Mouse (Mus musculus): Measurements from ENCODE around the gene Zfp524.

- TF ChIP-seq CTCF (IDR thresholded peaks at IDR 0.05; ENCODE audit: low read depth, low read length) (no peak), GATA1 (IDR thresholded peaks at IDR 0.05; ENCODE audit: borderline replicate concordance, low read length) (no peak), TAL1 (conservative IDR thresholded peaks at IDR 0.05; ENCODE audit: low read depth, low read length) (no peak), POLR2AphosphoS5 (IDR thresholded peaks at IDR 0.05; ENCODE audit: insufficient replicate concordance, low read depth, low read length) (no peak), GATA2 (IDR thresholded peaks at IDR 0.05; ENCODE audit: borderline replicate concordance, low read depth, low read length) (no peak)
Measured at GRCm38 (mm10) chr7:5008229-5008628, 6.0 kb upstream of the Zfp524 start.
